Mouse (Mus musculus) cortical plate, adult 2 months (tissue): ENCODE measurements around the gene 2310033P09Rik. TPM values are rescaled to one million over a fixed set of nuclear protein-coding genes. Genes with fewer than 3 reads are reported as not detected.

Experiments used
- H3K27ac ChIP-seq: fragments of 200-500 bp; 2 replicates; pipeline ENCODE4 v1.5.1; 2012; ENCODE audit warnings: low read length, control low read depth, inconsistent platforms; ENCODE audit not compliant: insufficient read depth
- H3K4me1 ChIP-seq: fragments of 200-500 bp; 2 replicates; pipeline ENCODE4 v1.6.1; 2011; ENCODE audit warnings: low read length; ENCODE audit not compliant: control insufficient read depth, insufficient read depth
- H3K4me3 ChIP-seq: fragments of 200-500 bp; 2 replicates; pipeline ENCODE4 v1.5.1; 2011; ENCODE audit warnings: mild to moderate bottlenecking, low read length, control low read depth; ENCODE audit not compliant: insufficient read depth
- CTCF ChIP-seq: fragments of 200-500 bp; IDR thresholded peaks from 2 replicates; pipeline ENCODE4 v1.5.1; 2011; ENCODE audit warnings: mild to moderate bottlenecking, control low read depth, low read length; ENCODE audit not compliant: insufficient read depth; ENCODE audit errors: extremely low read depth
- POLR2A ChIP-seq: fragments of 200-500 bp; IDR thresholded peaks from 2 replicates; pipeline ENCODE4 v1.6.1; 2011; ENCODE audit warnings: mild to moderate bottlenecking, low read length, control low read depth; ENCODE audit not compliant: insufficient read depth; ENCODE audit errors: extremely low read depth
- polyA plus RNA-seq: library from polyadenylated mRNA; depleted of rRNA; stranded (reverse); fragments of >200 nt; gene quantifications from 2 replicates; pipeline ENCODE4 v1.2.3, GENCODE M21; 2012; rRNA removed

Gene 2310033P09Rik
- 29.5 and 31.0 TPM in 2 replicates for polyA plus RNA-seq

DNA sequence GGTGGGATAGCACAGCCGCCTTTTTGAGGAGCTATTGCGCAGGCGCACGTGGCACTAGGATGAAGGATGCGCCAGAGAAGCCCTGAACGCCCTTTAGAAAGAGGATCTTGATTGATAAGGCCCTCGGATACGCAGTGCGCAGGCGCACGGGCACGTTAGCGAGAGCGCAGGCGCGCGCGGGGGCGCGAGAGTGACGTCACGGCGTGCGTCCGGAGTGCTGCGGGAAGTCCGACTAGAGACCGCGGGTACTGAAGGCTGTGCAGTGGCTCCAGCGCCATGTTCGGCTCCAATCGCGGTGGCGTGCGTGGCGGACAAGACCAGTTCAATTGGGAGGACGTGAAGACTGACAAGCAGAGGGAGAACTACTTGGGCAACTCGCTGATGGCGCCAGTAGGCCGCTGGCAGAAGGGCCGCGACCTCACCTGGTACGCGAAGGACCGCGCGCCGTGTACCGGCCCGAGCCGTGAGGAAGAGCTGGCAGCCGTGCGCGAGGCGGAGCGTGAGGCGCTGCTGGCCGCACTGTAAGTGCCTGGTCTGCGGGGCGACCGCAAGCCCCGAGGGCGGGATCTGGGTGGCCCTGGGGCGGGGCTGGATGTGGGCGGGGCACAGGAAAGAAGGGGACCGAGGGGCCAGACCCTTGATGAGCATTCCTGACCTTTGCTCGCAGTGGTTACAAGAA lies at the start of gene 2310033P09Rik:
Gene 2310033P09Rik, plus strand, starts transcription at position 169 of the 679 bp plus-strand sequence.
- TF ChIP-seq CTCF = no peak
- peak; percentile 97 for TF ChIP-seq POLR2A
- H3K4me1 ChIP-seq = no peaks in the 10 kb centered on the region
- H3K4me3 ChIP-seq = peak within 1 kb of the TSS; percentile 66
- peak within 1 kb of the TSS; percentile 72 for H3K27ac ChIP-seq

DNA sequence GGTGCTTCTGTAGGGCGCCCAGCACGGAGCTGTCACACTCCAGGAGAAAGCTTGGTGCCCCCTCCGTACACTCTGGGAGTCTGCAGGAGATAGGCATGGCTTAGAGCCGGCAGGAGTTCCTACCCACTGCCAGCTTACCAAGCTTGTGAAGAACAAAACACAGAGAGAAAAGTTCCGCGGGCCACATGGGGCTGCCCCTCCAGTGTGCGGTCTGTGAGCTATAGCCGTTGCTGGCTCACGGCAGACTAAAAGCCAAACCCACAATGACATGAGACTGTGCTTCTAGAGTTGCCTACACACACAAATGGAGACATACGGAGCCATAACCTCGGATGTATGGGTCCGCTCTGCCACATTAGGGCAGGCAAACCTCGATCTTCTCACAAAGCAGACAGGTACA lies 49.0 kb upstream of the 2310033P09Rik start:
- H3K27ac ChIP-seq = no peak overlapping the region
- H3K4me1 ChIP-seq = peaks cover 4% of the 10 kb centered on the region; the same call in 1 of the 2 replicates
- H3K4me3 ChIP-seq = no peak overlapping the region
- TF ChIP-seq POLR2A (no peak), CTCF (no peak)

DNA sequence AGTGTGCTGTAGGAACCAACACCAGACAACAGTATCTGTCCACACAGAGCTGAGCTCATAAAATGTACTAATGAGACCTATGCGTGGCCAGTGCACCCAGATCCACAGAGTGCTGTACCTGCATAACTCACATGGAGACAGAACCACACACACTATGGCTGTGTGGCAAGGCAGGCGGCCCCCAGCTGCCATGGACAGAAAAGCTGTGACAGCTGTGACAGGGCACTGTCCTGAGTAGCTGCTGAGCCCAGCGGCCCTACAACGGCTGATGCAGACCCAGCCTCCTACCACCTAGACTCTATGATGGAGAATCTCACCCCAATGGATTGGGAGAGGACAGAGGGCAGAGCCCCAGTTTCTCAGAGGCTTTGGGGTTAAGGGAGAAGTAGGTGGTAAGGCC lies 48.6 kb upstream of the 2310033P09Rik start:
- no peak overlapping the region for H3K4me3 ChIP-seq
- no peak overlapping the region for H3K27ac ChIP-seq
- TF ChIP-seq CTCF (no peak), POLR2A (no peak)
- peaks cover 4% of the 10 kb centered on the region; the same call in 1 of the 2 replicates for H3K4me1 ChIP-seq

DNA sequence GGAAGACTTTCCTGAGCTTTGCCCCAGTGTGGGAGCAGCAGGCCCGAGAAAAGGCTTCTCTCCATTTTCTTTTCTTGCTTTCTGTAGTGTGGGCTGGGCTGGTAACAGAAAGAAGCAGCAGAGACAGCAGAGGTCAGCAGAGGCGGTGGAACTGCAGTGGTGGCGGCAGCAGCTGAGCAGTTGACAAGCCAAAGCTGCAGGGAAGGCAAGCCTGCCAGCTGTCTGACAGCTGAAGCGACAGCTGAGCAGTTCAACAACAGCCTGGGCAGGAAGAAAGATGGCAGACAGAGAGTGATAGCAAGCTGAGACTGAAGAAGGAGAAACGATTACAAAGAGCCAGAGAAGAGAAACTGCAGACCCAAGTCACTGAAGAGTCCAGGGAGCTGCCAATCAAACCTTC lies 46.7 kb upstream of the 2310033P09Rik start:
- no peak overlapping the region for H3K27ac ChIP-seq
- TF ChIP-seq POLR2A = no peak
- TF ChIP-seq CTCF = no peak

DNA sequence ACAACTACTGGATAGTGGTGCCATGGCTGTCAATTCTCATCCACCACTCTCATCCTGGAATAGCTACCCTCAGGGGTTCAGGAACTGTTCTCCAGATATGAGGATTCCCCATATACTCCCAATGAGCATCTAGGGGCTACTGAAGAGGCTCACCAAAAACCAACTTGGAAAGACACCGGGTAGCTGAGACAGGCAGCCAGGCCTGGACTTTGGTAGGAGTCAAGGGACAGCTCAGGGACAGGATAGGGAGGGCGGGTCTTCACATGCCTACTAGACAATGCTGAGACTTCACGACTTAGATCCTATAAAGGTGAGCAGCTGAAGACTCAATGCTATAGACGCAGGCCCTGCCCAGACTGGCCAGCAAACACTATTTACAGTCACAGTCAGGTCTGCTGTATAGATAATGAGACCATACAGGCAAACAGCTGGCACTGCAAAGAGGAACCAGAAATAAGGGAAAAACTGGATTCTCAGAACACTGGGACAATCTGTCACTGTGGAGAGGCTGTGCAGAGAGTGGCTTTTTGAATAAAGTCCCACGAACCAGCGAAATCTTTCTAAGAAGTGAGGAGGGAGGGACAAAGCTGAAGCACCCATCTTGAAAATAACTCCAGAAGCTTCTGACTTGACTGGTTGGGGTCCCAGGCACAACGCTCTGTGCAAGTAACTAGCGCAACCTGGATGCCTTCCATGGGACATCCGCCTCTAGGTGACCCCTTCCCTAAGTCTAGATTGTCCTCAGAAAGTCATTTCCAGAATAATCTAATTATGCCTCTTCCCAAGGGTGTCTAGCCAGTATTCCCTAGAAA lies 45.5 kb upstream of the 2310033P09Rik start:
- peak overlapping the region; percentile 27; the same call in 1 of the 2 replicates for H3K27ac ChIP-seq
- H3K4me3 ChIP-seq = peak overlapping the region; percentile 47
- TF ChIP-seq CTCF = no peak
- TF ChIP-seq POLR2A = no peak
- H3K4me1 ChIP-seq = peaks cover 4% of the 10 kb centered on the region; the same call in 1 of the 2 replicates

More for the DNA sequence above, 46.7 kb upstream of the 2310033P09Rik start:
- peaks cover 4% of the 10 kb centered on the region; the same call in 1 of the 2 replicates for H3K4me1 ChIP-seq
- H3K4me3 ChIP-seq = no peak overlapping the region

DNA sequence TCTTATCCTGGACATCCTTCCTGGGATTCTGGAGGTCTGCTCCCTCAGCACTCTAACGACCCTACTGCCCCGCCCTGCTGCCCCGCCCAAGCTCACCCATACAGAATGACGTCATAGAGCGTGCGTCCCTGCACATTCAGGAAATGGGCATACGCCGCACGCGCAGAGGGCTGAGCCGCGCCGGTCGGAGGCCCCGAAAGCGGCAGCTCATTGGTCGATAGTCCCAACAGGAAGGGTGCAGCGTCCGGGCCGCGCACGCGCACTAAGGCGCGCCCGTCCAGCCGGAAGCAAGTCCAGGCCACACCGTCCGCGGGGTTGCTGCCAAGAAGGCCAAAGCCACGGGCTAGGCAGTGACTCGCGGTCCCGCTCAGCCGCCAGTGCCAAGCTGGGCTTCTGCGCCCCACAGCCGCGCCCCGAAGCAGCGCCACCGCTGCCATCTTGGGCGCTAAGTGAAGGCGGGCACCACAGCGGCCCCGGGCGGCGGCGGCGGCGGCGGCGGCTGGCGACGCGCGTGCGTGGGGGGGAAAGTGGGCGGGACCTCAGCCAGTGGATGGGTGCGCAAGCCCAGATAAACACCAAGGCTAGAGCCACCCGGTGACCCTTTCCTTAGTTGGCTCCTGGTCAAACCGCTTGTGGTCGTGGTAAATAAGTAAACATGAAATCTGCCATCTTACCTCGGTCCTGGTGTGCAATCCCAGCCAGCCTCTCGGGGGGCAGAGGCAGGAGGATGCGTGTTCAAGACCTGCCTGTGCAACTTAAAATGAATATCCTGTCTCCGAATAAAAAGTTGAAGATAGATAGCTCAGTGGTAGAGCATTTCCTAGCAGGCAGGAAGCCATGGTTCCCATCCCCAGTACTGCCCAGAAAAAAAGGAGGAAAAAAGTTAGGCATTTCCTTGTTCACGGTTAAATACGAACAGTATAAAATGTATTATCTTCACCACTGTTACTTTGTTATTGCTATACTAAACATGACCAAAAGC lies 44.6 kb upstream of the 2310033P09Rik start, which contains the start of gene Iba57:
Gene Iba57, minus strand, starts transcription at position 485 of the 982 bp plus-strand sequence.
- Histone ChIP-seq H3K4me1 (peaks cover 4% of the 10 kb centered on the region; the same call in 1 of the 2 replicates), H3K27ac (peak within 1 kb of the TSS; percentile 99), H3K4me3 (peak within 1 kb of the TSS; percentile 47)
- TF ChIP-seq CTCF (no peak), POLR2A (peak; percentile 19; the same call in 1 of the 2 replicates)

DNA sequence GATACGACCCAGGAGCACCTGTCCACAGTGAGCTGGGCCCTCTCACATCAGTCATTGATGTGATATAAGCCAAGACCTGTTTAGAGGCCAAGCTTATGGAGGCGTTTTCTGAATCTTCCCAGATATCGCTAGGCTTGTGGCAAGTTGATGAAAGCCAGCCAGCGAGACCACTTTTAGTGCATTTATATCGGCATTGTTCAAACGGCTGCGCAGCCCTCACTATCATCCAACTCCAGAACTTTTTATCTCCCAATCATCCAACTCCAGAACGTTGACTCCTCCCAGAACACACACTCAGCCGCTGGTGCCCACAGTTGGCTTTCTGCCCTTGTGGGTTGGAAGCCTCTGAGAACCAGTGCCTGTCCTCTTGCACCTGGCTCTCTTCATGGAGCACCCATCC lies 43.7 kb upstream of the 2310033P09Rik start:
- no peak for TF ChIP-seq CTCF
- TF ChIP-seq POLR2A = no peak
- Histone ChIP-seq H3K4me1 (peaks cover 4% of the 10 kb centered on the region; the same call in 1 of the 2 replicates), H3K27ac (no peak overlapping the region), H3K4me3 (no peak overlapping the region)

DNA sequence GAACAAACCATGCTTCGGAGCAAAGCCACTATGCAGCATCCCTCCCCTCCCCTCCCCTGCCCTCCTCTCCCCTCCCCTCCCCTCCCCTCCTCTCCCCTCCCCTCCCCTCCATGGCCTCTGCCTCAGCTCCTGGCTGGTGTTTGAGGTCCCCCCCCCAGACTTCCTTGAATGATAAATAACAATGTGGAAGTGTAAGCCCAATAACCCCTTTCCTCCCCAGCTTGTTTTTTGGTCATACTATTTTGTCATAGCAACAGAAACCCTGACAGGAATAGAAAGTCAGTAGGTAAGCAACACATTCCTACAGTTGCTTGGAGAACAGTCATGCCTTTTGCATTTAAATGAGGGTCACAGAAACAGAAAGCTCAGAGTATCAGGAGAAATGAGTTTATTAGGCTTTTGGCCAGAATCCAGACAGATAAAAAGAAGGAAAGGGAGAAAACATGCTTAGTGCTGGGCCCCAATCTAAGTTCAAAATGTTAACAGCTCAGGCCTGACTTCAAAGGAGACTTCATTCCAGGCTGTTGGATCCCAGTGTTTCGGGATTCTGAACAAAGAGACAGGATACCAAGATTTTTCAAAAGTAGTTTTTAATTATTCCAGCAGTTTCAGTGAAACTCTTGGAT lies 42.4 kb upstream of the 2310033P09Rik start:
- no peak overlapping the region for H3K27ac ChIP-seq
- TF ChIP-seq CTCF (no peak), POLR2A (no peak)

DNA sequence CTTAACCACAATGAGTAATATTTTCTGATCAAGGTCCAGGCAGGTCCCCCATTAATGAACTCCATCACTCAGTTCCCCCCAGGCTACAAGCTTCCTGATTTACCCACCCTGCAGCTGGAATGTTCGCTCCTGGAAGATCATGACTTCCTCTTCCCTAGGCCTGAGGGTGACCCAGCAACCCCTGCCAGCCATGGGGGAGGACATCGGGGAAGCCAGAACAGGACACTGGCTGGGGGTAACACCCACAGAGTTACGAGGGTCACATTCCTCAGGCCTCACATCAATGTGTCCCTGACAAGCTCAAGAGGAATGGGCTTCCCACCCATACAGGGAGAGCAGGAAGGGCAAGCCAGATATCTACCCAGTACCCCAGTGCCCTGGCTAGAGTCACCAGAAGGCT lies 38.3 kb upstream of the 2310033P09Rik start:
- Histone ChIP-seq H3K27ac (no peak overlapping the region), H3K4me1 (no peaks in the 10 kb centered on the region), H3K4me3 (no peak overlapping the region)
- TF ChIP-seq CTCF (no peak), POLR2A (no peak)

More for the DNA sequence above, 42.4 kb upstream of the 2310033P09Rik start:
- no peak overlapping the region for H3K4me3 ChIP-seq
- H3K4me1 ChIP-seq = peaks cover 4% of the 10 kb centered on the region; the same call in 1 of the 2 replicates
